Mouse (Mus musculus) limb, embryonic 12.5 days (tissue): ENCODE data around the gene Akr1c18. TPM values are rescaled to one million over a fixed set of nuclear protein-coding genes. Genes with fewer than 3 reads are reported as not detected.
"Not testable (repeated sequence)": the region's sequence is repeated elsewhere in the genome, so short reads cannot be mapped to it uniquely, and the experiment has no call there.

Experiments
- ATAC-seq: fragments of 200-750 bp; cut with Nextera tagmentation; 2 replicates; pipeline ENCODE4 v1.8.0; 2017; ENCODE audit warnings: low read depth, moderate TSS enrichment; ENCODE audit not compliant: insufficient number of reproducible peaks, insufficient read depth, low FRiP score, low TSS enrichment
- H3K27ac ChIP-seq: fragments of 300-500 bp; sonication (generic); 2 replicates; pipeline ENCODE4 v1.5.1; 2016; ENCODE audit warnings: mild to moderate bottlenecking, moderate library complexity
- H3K27me3 ChIP-seq: fragments of 300-500 bp; sonication (generic); 2 replicates; pipeline ENCODE4 v1.6.1; 2016; ENCODE audit warnings: mild to moderate bottlenecking, moderate library complexity
- H3K36me3 ChIP-seq: fragments of 300-500 bp; sonication (generic); 2 replicates; pipeline ENCODE4 v1.6.1; 2016; ENCODE audit warnings: mild to moderate bottlenecking, moderate library complexity
- H3K4me1 ChIP-seq: fragments of 300-500 bp; sonication (generic); replicated peaks from 2 replicates; pipeline ENCODE4 v1.6.1; 2016
- H3K4me2 ChIP-seq: fragments of 300-500 bp; sonication (generic); 2 replicates; pipeline ENCODE4 v1.6.1; 2016; ENCODE audit warnings: mild to moderate bottlenecking, moderate library complexity
- H3K4me3 ChIP-seq: fragments of 300-500 bp; sonication (generic); replicated peaks from 2 replicates; pipeline ENCODE4 v1.5.1; 2016; ENCODE audit warnings: mild to moderate bottlenecking
- H3K9ac ChIP-seq: fragments of 300-500 bp; sonication (generic); replicated peaks from 2 replicates; pipeline ENCODE4 v1.6.1; 2016; ENCODE audit warnings: mild to moderate bottlenecking, moderate library complexity
- H3K9me3 ChIP-seq: fragments of 300-500 bp; sonication (generic); 2 replicates; pipeline ENCODE4 v1.6.1; 2016; ENCODE audit warnings: mild to moderate bottlenecking, moderate library complexity
- WGBS: fragments of 180-500 bp; shearing (Covaris S2); methylation state at CpG from one replicate; pipeline ENCODE4 v1.1.7; 2016; 5-methylcytosine and 5-hydroxymethylcytosine counted together
- polyA plus RNA-seq: library from polyadenylated mRNA; unstranded; fragments of >200 nt; fragmentation: Nextera tagmentation; extraction: Ambion mirVana; gene quantifications from 2 replicates; pipeline ENCODE4 v1.2.1, GENCODE M21; 2016

Akr1c18 gene
- polyA plus RNA-seq, 1 experiment from 2014 or later = not detected

GRCm38 (mm10) chr13:4144261-4144660, 6.2 kb downstream of the Akr1c18 start:
- Histone ChIP-seq H3K9me3 (no peaks in the 10 kb centered on the region), H3K9ac (no peak overlapping the region), H3K27me3 (no peaks in the 10 kb centered on the region), H3K4me1 (no peaks in the 10 kb centered on the region), H3K4me2 (no peak overlapping the region), H3K4me3 (no peak overlapping the region), H3K27ac (no peak overlapping the region), H3K36me3 (no peaks in the 10 kb centered on the region)
- WGBS = 74% methylated on average over 1 of the region's 1 CpGs
- no peak for ATAC-seq

DNA sequence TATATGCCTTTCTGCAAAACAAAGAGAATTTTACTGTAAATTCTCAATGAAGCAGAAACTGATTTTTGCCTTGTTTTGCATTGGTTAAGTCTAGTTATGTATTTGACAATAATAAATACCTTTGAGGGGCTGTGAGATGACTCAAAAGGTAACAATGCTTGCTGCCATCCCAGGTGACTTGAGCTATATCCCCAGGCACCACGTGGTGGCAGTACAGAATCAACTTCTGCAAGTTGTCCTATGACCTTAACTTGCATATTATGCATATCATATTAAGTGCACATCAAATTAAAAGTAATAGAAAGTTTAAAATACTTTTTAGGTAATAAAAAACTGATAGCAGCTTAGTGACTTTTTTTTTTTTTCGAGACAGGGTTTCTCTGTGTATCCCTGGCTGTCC, 17.4 kb downstream of the Akr1c18 start:
- Histone ChIP-seq H3K4me1 (no peaks in the 10 kb centered on the region), H3K27me3 (no peaks in the 10 kb centered on the region), H3K36me3 (no peaks in the 10 kb centered on the region), H3K9me3 (no peaks in the 10 kb centered on the region), H3K4me2 (no peak overlapping the region), H3K9ac (no peak overlapping the region), H3K4me3 (no peak overlapping the region), H3K27ac (no peak overlapping the region)
- no peak for ATAC-seq
- 36% methylated on average over 2 of the region's 2 CpGs for WGBS

- Histone ChIP-seq H3K27me3 (no peaks in the 10 kb centered on the region), H3K27ac (no peak overlapping the region), H3K4me2 (no peak overlapping the region), H3K4me3 (no peak overlapping the region), H3K36me3 (no peaks in the 10 kb centered on the region), H3K9me3 (no peaks in the 10 kb centered on the region), H3K4me1 (no peaks in the 10 kb centered on the region), H3K9ac (no peak overlapping the region)
- ATAC-seq = no peak
- 66% methylated on average over 3 of the region's 3 CpGs for WGBS
These were observed 18.7 kb downstream of the Akr1c18 start for GRCm38 (mm10) chr13:4131721-4132120.

- no peak overlapping the region for H3K27ac ChIP-seq
- no peak for ATAC-seq
- no peaks in the 10 kb centered on the region for H3K36me3 ChIP-seq
- H3K27me3 ChIP-seq = no peaks in the 10 kb centered on the region
- 72% methylated on average over 1 of the region's 1 CpGs for WGBS
- no peak overlapping the region for H3K4me3 ChIP-seq
- no peaks in the 10 kb centered on the region for H3K9me3 ChIP-seq
- H3K4me2 ChIP-seq = no peak overlapping the region
- no peaks in the 10 kb centered on the region for H3K4me1 ChIP-seq
- H3K9ac ChIP-seq = no peak overlapping the region
These were observed 19.1 kb downstream of the Akr1c18 start for GRCm38 (mm10) chr13:4131317-4131716.

GRCm38 (mm10) chr13:4129100-4129499, 21.4 kb downstream of the Akr1c18 start:
- WGBS = 44% methylated on average over 5 of the region's 5 CpGs
- no peak for ATAC-seq
- no peak overlapping the region for H3K9ac ChIP-seq

DNA sequence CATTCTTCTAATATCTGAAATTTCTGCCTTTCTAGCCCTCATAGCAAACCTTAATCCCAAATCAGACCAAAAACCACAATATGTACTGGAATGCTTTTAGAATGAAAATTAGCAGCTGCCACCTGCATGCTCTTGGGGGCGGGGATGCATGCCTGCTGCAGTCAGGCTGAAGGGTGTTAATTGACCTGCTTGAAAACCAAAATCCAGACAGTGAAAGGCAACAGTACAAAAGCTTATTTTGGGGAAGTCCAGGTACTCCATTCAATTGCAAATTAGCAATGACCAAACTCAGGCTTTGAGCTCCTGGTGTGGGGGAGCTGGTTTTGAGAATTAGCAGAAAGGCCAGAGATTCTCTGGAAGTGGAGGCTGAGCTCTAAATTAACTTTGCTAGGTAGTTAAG, 24.6 kb downstream of the Akr1c18 start:
- H3K27me3 ChIP-seq, H3K4me3 ChIP-seq, H3K9ac ChIP-seq, H3K4me2 ChIP-seq, H3K4me1 ChIP-seq, H3K36me3 ChIP-seq, ATAC-seq, H3K27ac ChIP-seq: not testable (repeated sequence)
- 79% methylated on average over 1 of the region's 1 CpGs for WGBS
- H3K9me3 ChIP-seq = peaks cover 14% of the 10 kb centered on the region

More at GRCm38 (mm10) chr13:4129100-4129499, 21.4 kb downstream of the Akr1c18 start:
- Histone ChIP-seq H3K27ac (no peak overlapping the region), H3K9me3 (peaks cover 13% of the 10 kb centered on the region), H3K4me1 (no peaks in the 10 kb centered on the region), H3K4me3 (no peak overlapping the region), H3K27me3 (no peaks in the 10 kb centered on the region), H3K36me3 (no peaks in the 10 kb centered on the region), H3K4me2 (no peak overlapping the region)

DNA sequence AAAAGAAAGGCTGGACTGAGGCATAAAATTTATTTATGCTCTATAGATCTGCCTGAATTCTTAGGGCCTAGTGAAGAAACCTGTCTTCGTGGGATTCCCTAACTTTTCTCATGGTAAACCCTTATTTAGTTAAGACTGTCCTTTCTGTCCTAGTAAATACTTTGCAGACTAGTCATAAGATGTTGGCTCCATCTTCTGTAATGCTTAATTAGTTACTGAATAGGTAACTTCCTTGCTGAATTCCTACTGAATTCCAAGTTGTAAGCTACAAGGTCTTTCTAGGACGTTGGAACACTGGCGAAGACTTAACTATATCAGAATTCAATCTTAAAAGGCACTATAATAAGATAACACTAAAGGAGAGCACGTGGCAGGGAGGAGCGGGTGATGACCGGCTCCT, 26.0 kb downstream of the Akr1c18 start:
- H3K9ac ChIP-seq, H3K4me2 ChIP-seq, H3K4me3 ChIP-seq, H3K27ac ChIP-seq, ATAC-seq, H3K4me1 ChIP-seq, H3K27me3 ChIP-seq, H3K36me3 ChIP-seq: not testable (repeated sequence)
- WGBS = 88% methylated on average over 6 of the region's 6 CpGs
- H3K9me3 ChIP-seq = peaks cover 14% of the 10 kb centered on the region

- WGBS = 77% methylated on average over 7 of the region's 7 CpGs
- Histone ChIP-seq H3K27ac (no peak overlapping the region), H3K4me3 (no peak overlapping the region), H3K36me3 (no peaks in the 10 kb centered on the region), H3K9me3 (peaks cover 14% of the 10 kb centered on the region), H3K4me1 (no peaks in the 10 kb centered on the region), H3K9ac (no peak overlapping the region), H3K4me2 (no peak overlapping the region), H3K27me3 (no peaks in the 10 kb centered on the region)
- ATAC-seq = no peak
These were observed 27.3 kb downstream of the Akr1c18 start for GRCm38 (mm10) chr13:4123146-4123545.

DNA sequence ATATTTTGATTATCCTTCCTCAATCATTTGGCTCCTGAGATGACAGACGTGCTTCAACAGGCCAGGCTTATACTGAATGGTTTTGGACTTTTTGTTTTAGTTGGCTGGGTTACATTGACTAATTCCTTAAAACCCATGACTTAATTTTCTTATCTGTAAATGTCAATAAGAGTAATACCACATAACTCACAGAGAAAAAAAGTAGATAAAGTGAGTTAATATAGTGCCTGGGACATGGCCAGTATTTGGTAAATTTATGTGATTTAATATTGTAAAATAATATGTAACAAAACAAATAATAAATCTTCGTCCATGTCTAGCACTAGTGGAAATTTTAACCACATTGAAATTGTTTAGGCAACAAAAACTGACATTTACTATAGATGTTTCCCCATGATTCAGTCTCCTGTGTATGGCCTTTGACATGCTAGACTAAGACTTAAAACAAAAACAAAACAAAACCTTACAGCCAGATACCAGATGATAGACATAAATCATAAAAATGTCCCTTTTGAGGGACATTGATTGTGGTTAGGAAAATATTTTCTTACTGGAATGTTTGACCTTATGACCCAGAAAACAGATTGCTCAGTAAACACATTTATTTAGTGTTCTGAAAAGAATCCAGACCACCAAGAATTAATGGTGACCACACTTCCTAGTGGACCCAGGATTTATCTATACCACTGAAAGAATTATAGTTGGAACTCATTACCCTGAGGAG, 31.1 kb downstream of the Akr1c18 start:
- WGBS = 67% methylated on average over 2 of the region's 2 CpGs
- H3K27ac ChIP-seq = no peak overlapping the region
- no peak for ATAC-seq
- H3K36me3 ChIP-seq = no peaks in the 10 kb centered on the region
- H3K9ac ChIP-seq = no peak overlapping the region
- H3K4me3 ChIP-seq = no peak overlapping the region
- no peaks in the 10 kb centered on the region for H3K4me1 ChIP-seq
- no peaks in the 10 kb centered on the region for H3K27me3 ChIP-seq
- H3K4me2 ChIP-seq = no peak overlapping the region
- H3K9me3 ChIP-seq = peaks cover 4% of the 10 kb centered on the region; the same call in 1 of the 2 replicates

GRCm38 (mm10) chr13:4110281-4111188, 39.9 kb downstream of the Akr1c18 start:
- Histone ChIP-seq H3K4me1 (no peaks in the 10 kb centered on the region), H3K9me3 (no peaks in the 10 kb centered on the region), H3K4me3 (no peak overlapping the region), H3K36me3 (no peaks in the 10 kb centered on the region), H3K9ac (no peak overlapping the region), H3K27ac (no peak overlapping the region), H3K4me2 (no peak overlapping the region), H3K27me3 (no peaks in the 10 kb centered on the region)
- 28% methylated on average over 6 of the region's 6 CpGs for WGBS
- ATAC-seq = peak; percentile 68; the same call in 1 of the 2 replicates

DNA sequence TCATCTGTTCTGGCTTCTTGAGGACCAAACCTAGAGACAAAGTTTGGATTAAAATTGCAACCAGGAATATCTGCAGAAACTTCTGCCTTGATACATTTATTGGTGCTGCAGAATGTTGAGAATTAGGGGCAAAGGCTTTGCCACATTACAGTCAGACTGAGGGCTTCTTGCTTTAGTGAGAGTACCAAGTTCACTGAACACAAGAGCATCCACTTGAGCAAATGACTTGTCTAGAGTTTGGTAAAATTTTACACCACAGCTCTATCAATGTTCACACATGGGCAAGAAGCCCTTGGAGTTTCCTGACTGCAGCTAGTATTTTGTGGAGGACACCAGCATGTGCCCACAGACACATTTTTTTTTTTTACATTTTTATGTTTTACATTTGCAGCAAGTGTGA, 47.7 kb downstream of the Akr1c18 start:
- no peaks in the 10 kb centered on the region for H3K36me3 ChIP-seq
- H3K4me3 ChIP-seq = no peak overlapping the region
- no peaks in the 10 kb centered on the region for H3K9me3 ChIP-seq
- no peaks in the 10 kb centered on the region for H3K27me3 ChIP-seq
- no peaks in the 10 kb centered on the region for H3K4me1 ChIP-seq
- no peak overlapping the region for H3K27ac ChIP-seq
- no peak overlapping the region for H3K9ac ChIP-seq
- no peak for ATAC-seq
- no peak overlapping the region for H3K4me2 ChIP-seq
